ENCODE assay signal across 8 mouse cellular contexts in the genomic region with DNA sequence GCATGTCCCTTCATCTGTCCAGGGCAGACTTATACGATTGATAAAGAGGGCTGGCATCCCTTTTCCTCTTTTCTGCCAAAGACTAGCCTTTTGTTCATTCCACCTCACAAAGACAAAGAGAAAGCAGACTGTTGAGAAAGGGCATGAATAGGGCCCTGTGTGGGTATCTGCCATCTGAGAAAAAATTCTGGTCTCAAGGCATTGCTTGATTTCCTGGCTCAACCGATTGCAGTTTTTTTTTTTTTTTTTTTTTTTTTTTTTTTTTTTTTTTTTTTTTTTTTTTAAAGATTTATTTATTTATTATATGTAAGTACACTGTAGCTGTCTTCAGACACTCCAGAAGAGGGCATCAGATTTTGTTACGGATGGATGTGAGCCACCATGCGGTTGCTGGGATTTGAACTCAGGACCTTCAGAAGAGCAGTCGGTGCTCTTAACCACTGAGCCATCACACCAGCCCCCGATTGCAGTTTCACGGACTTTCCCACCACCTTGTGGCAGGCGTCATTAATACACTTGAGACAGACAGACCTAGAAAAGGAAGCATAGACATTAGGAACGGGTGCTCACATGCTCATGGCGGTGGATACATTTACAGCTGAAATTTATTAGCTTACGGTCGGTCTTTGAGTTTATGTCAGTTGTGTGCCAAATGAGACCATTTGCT. TPM values are rescaled to one million over a fixed set of nuclear protein-coding genes. Genes with fewer than 3 reads are reported as not detected.
DNase-seq lines count a peak whose midpoint lies in the region; ATAC-seq lines count a peak whose summit lies in the region.
"Not testable (repeated sequence)": the region's sequence is repeated elsewhere in the genome, so short reads cannot be mapped to it uniquely, and the experiment has no call there.
"Had no signal": no experiment of that assay in that cellular context is flagged by ENCODE, and none has a peak within 500 bp of the region (broad histone marks: within the 10 kb centered on the region; RNA-seq: fewer than 3 reads in every experiment).

No protein-coding gene starts in this region.

- DNase-seq in NIH3T3 (ENCODE audit: low read depth), result peak; percentile 80
- peak; percentile 48 for DNase-seq in embryo, embryonic 10 days (ENCODE audit: low spot score)
- DNase-seq in induced T-regulatory cell, adult 2 months (ENCODE audit: low read depth), result peak; percentile 89
- DNase-seq in retina, embryonic 14.5 days (ENCODE audit: low spot score), result peak; percentile 60

- 56% methylated on average over 12 of the region's 12 CpGs for WGBS in limb, embryonic 13.5 days
- 36% methylated on average over 10 of the region's 12 CpGs for WGBS in macrophage (ENCODE audit: missing documents)

- peaks cover 20% of the 10 kb centered on the region for H3K36me3 ChIP-seq in limb, embryonic 13.5 days
- H3K36me3 ChIP-seq in macrophage (ENCODE audit: inconsistent target), result not testable (repeated sequence)

- peak overlapping the region; percentile 81 for H3K4me3 ChIP-seq in limb, embryonic 13.5 days
- peak overlapping the region; percentile 90 for H3K4me3 ChIP-seq in macrophage (ENCODE audit: inconsistent target)

- peak overlapping the region; percentile 85 for H3K9ac ChIP-seq in limb, embryonic 13.5 days

- H3K4me2 ChIP-seq in limb, embryonic 13.5 days (replicated peaks), result peak overlapping the region; percentile 99

- peak; percentile 62 for ATAC-seq in granulocyte monocyte progenitor cell, adult 5-6 weeks (replicated peaks; ENCODE audit: poor library complexity, severe bottlenecking)
- not testable (repeated sequence) for ATAC-seq in limb, embryonic 13.5 days (ENCODE audit: low FRiP score, low read depth)

- H3K27me3 ChIP-seq in limb, embryonic 13.5 days, result not testable (repeated sequence)

- H3K4me1 ChIP-seq in limb, embryonic 13.5 days, result peaks cover 18% of the 10 kb centered on the region

- not testable (repeated sequence) for H3K9me3 ChIP-seq in limb, embryonic 13.5 days

- not testable (repeated sequence) for H3K27ac ChIP-seq in limb, embryonic 13.5 days; macrophage

- peaks cover 19% of the 10 kb centered on the region; the same call in 1 of the 2 replicates for H3K79me2 ChIP-seq in macrophage (ENCODE audit: inconsistent target)

RNA-seq across cellular contexts. Expression of gene Tmem203, which starts 1.3 kb away (rescaled TPM):
- 6.7 and 17.4 TPM in 2 replicates for total RNA-seq in granulocyte monocyte progenitor cell, adult 5-6 weeks (2014; fragmentation: Nextera tagmentation)
- total RNA-seq in granulocyte monocyte progenitor cell, adult 5-6 weeks (2017), result 6.1 and 11.2 TPM in 2 replicates
- polyA plus RNA-seq in limb, embryonic 13.5 days (2015; fragmentation: Nextera tagmentation; extraction: Ambion mirVana), result 23.6 and 24.2 TPM in 2 replicates
- total RNA-seq in macrophage (2018; cell fraction: chromatin; rRNA removed), result 10 to 100 TPM in 4 of 26 experiments, 1 to 10 TPM in 19, not detected in 3; 1.2 to 20.3 (median 4.7) TPM
- total RNA-seq in macrophage (2018; cell fraction: cytosol; rRNA removed), result 10 to 100 TPM in 24 of 26 experiments, 1 to 10 TPM in 2; 8.7 to 19.6 (median 14.8) TPM
- 10 to 100 TPM in 17 of 26 experiments, 1 to 10 TPM in 9; 3.2 to 32.6 (median 12.8) TPM for total RNA-seq in macrophage (2018; cell fraction: nucleus; rRNA removed)
- 5.9 to 17.1 TPM (median 12.4 TPM) in 3 replicates for polyA plus RNA-seq in macrophage (2018)

RNA-seq across cellular contexts. Expression of gene Tprn, which starts 5.8 kb away (rescaled TPM):
- total RNA-seq in granulocyte monocyte progenitor cell, adult 5-6 weeks (2014; fragmentation: Nextera tagmentation), result 15.0 and 17.2 TPM in 2 replicates
- 7.1 and 8.7 TPM in 2 replicates for total RNA-seq in granulocyte monocyte progenitor cell, adult 5-6 weeks (2017)
- polyA plus RNA-seq in limb, embryonic 13.5 days (2015; fragmentation: Nextera tagmentation; extraction: Ambion mirVana), result 7.2 and 8.2 TPM in 2 replicates
- 1 to 10 TPM; 1.0 to 7.0 (median 3.7) TPM for total RNA-seq in macrophage (2018; cell fraction: chromatin; rRNA removed)
- 1 to 10 TPM; 2.5 to 8.7 (median 5.7) TPM for total RNA-seq in macrophage (2018; cell fraction: cytosol; rRNA removed)
- total RNA-seq in macrophage (2018; cell fraction: nucleus; rRNA removed), result 1 to 10 TPM; 1.9 to 8.1 (median 3.5) TPM
- polyA plus RNA-seq in macrophage (2018), result 6.1 to 7.8 TPM (median 6.6 TPM) in 3 replicates

RNA-seq across cellular contexts. Expression of gene AL732309.1, which starts 9.9 kb away (rescaled TPM):
- 5.2 and 16.1 TPM in 2 replicates for total RNA-seq in granulocyte monocyte progenitor cell, adult 5-6 weeks (2014; fragmentation: Nextera tagmentation)
- 5.6 and 7.4 TPM in 2 replicates for total RNA-seq in granulocyte monocyte progenitor cell, adult 5-6 weeks (2017)
- 4.4 and 6.0 TPM in 2 replicates for polyA plus RNA-seq in limb, embryonic 13.5 days (2015; fragmentation: Nextera tagmentation; extraction: Ambion mirVana)
- 10 to 100 TPM in 18 of 26 experiments, 1 to 10 TPM in 8; 2.8 to 21.5 (median 12.8) TPM for total RNA-seq in macrophage (2018; cell fraction: chromatin; rRNA removed)
- total RNA-seq in macrophage (2018; cell fraction: cytosol; rRNA removed), result 1 to 10 TPM in 23 of 26 experiments, under 1 TPM in 3; 0.57 to 5.4 (median 2.2) TPM
- 10 to 100 TPM in 16 of 26 experiments, 1 to 10 TPM in 10; 2.1 to 25.2 (median 11.1) TPM for total RNA-seq in macrophage (2018; cell fraction: nucleus; rRNA removed)
- polyA plus RNA-seq in macrophage (2018), result 3.0 to 6.1 TPM (median 4.7 TPM) in 3 replicates

RNA-seq across cellular contexts. Expression of gene Cysrt1, which starts 14.3 kb away (rescaled TPM):
- not detected in 2 replicates for total RNA-seq in granulocyte monocyte progenitor cell, adult 5-6 weeks (2014; fragmentation: Nextera tagmentation)
- not detected in 2 replicates for total RNA-seq in granulocyte monocyte progenitor cell, adult 5-6 weeks (2017)
- not detected in 2 replicates for polyA plus RNA-seq in limb, embryonic 13.5 days (2015; fragmentation: Nextera tagmentation; extraction: Ambion mirVana)
- not detected for total RNA-seq in macrophage (2018; cell fraction: chromatin; rRNA removed)
- not detected for total RNA-seq in macrophage (2018; cell fraction: cytosol; rRNA removed)
- not detected for total RNA-seq in macrophage (2018; cell fraction: nucleus; rRNA removed)
- polyA plus RNA-seq in macrophage (2018), result not detected in 3 replicates
- total RNA-seq: layer of hippocampus, adult 8-10 months had no signal

RNA-seq across cellular contexts. Expression of gene Rnf208, which starts 14.5 kb away (rescaled TPM):
- total RNA-seq in granulocyte monocyte progenitor cell, adult 5-6 weeks (2014; fragmentation: Nextera tagmentation), result 0.58 TPM in 1 of 2 replicates, not detected in the other
- not detected in 2 replicates for total RNA-seq in granulocyte monocyte progenitor cell, adult 5-6 weeks (2017)
- polyA plus RNA-seq in limb, embryonic 13.5 days (2015; fragmentation: Nextera tagmentation; extraction: Ambion mirVana), result 8.6 and 9.2 TPM in 2 replicates
- total RNA-seq in macrophage (2018; cell fraction: chromatin; rRNA removed), result 1 to 10 TPM in 6 of 26 experiments, under 1 TPM in 4, not detected in 16; 0.67 to 2.5 (median 1.1) TPM
- total RNA-seq in macrophage (2018; cell fraction: cytosol; rRNA removed), result under 1 TPM in 15 of 26 experiments, not detected in 11; 0.10 to 0.32 (median 0.19) TPM
- total RNA-seq in macrophage (2018; cell fraction: nucleus; rRNA removed), result 1 to 10 TPM in 11 of 26 experiments, under 1 TPM in 7, not detected in 8; 0.50 to 4.3 (median 1.1) TPM
- polyA plus RNA-seq in macrophage (2018), result 0.21 to 0.42 TPM in 2 of 3 replicates, not detected in the other
